ENCODE assay signal across 21 mouse cellular contexts in the genomic region with DNA sequence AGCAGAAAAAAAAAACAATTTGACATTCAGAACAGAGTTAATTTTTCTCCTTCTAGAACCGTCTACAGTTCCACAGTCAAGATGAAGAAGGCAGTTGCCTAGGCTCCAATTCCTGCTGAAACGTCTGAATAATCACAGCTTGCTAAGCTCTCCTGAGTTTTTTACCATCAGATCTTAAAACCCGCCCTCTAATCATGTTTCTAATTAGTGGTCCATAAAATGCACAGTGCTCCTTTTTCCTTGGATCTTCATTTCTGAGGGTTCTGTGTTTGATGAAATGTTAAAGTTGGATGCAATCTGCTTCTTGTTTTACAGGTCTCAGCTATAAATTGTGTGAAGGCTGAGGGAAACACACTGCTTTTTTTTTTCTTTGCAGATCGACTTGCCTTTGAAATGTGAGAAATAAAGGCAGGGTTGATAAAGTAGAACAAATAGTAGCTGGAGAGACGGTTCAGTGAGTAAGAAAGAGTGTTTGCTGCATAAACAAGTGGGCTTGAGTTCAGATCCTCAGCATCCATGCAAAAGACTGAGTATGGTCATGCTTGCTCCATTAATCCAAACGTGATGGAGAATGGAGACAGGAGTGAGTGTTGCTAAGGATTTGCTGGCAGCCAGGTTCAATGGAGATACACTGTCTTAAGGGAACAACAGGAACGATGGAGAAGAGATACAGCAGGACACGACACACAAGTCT.
A peak's percentile ranks its signal among the peaks of the same experiment; 100 is the strongest.
DNase-seq lines count a peak whose midpoint lies in the region; ATAC-seq lines count a peak whose summit lies in the region.
"Had no signal": no experiment of that assay in that cellular context is flagged by ENCODE, and none has a peak within 500 bp of the region (broad histone marks: within the 10 kb centered on the region; RNA-seq: fewer than 3 reads in every experiment).

No protein-coding gene starts in this region.

- WGBS in kidney, embryonic 16.5 days, result 32% methylated on average over 8 of the region's 8 CpGs
- WGBS in embryonic facial prominence, embryonic 14.5 days, result 42% methylated on average over 8 of the region's 8 CpGs
- WGBS in limb, embryonic 11.5 days, result 27% methylated on average over 8 of the region's 8 CpGs

- no peak overlapping the region for H3K27ac ChIP-seq in kidney, embryonic 16.5 days (ENCODE audit: low read length)
- H3K27ac ChIP-seq in embryonic facial prominence, embryonic 14.5 days (replicated peaks; ENCODE audit: low read depth, low read length), result no peak overlapping the region
- 0 out of 2 replicates have a peak overlapping the region, but pooled peaks have one; percentile 18 for H3K27ac ChIP-seq in limb, embryonic 11.5 days (replicated peaks; ENCODE audit: low read depth, low read length)
- H3K27ac ChIP-seq: embryonic facial prominence, embryonic 13.5 days; heart, embryonic 10.5 days; hindbrain, embryonic 12.5 days had no signal

- no peaks in the 10 kb centered on the region for H3K27me3 ChIP-seq in kidney, embryonic 16.5 days (ENCODE audit: insufficient read depth, low read length)
- no peaks in the 10 kb centered on the region for H3K27me3 ChIP-seq in embryonic facial prominence, embryonic 14.5 days (replicated peaks; ENCODE audit: control insufficient read depth, insufficient read depth, low read length)
- no peaks in the 10 kb centered on the region for H3K27me3 ChIP-seq in limb, embryonic 11.5 days (ENCODE audit: control insufficient read depth, insufficient read depth, low read length)
- H3K27me3 ChIP-seq: embryonic facial prominence, embryonic 13.5 days; hindbrain, embryonic 12.5 days had no signal

- H3K4me1 ChIP-seq in kidney, embryonic 16.5 days (ENCODE audit: insufficient read depth, low read length), result no peaks in the 10 kb centered on the region
- H3K4me1 ChIP-seq in embryonic facial prominence, embryonic 14.5 days (ENCODE audit: control insufficient read depth, insufficient read depth, low read length), result no peaks in the 10 kb centered on the region
- H3K4me1 ChIP-seq in limb, embryonic 11.5 days (ENCODE audit: control insufficient read depth, insufficient read depth, low read length), result no peaks in the 10 kb centered on the region
- H3K4me1 ChIP-seq: heart, embryonic 10.5 days; hindbrain, embryonic 12.5 days had no signal

- H3K9me3 ChIP-seq in kidney, embryonic 16.5 days (ENCODE audit: low read length), result no peaks in the 10 kb centered on the region
- no peaks in the 10 kb centered on the region for H3K9me3 ChIP-seq in embryonic facial prominence, embryonic 14.5 days (ENCODE audit: control insufficient read depth, low read length)
- H3K9me3 ChIP-seq in limb, embryonic 11.5 days (ENCODE audit: control insufficient read depth, low read length), result no peaks in the 10 kb centered on the region
- H3K9me3 ChIP-seq: embryonic facial prominence, embryonic 13.5 days; heart, embryonic 10.5 days; hindbrain, embryonic 12.5 days had no signal

- H3K4me3 ChIP-seq in kidney, embryonic 16.5 days (ENCODE audit: low read length), result no peak overlapping the region
- no peak overlapping the region for H3K4me3 ChIP-seq in embryonic facial prominence, embryonic 14.5 days (ENCODE audit: low read depth, low read length)
- no peak overlapping the region for H3K4me3 ChIP-seq in limb, embryonic 11.5 days (ENCODE audit: low read depth, low read length)
- H3K4me3 ChIP-seq: embryonic facial prominence, embryonic 13.5 days; heart, embryonic 10.5 days; hindbrain, embryonic 12.5 days had no signal

- no peak overlapping the region for H3K9ac ChIP-seq in kidney, embryonic 16.5 days (replicated peaks; ENCODE audit: low read length)
- no peak overlapping the region for H3K9ac ChIP-seq in embryonic facial prominence, embryonic 14.5 days (ENCODE audit: low read depth, low read length)
- H3K9ac ChIP-seq in limb, embryonic 11.5 days (ENCODE audit: low read length), result no peak overlapping the region
- H3K9ac ChIP-seq: embryonic facial prominence, embryonic 13.5 days; hindbrain, embryonic 12.5 days had no signal

- peak; percentile 59; the same call in 1 of the 2 replicates for ATAC-seq in kidney, embryonic 16.5 days (ENCODE audit: low FRiP score, low TSS enrichment)
- no peak for ATAC-seq in embryonic facial prominence, embryonic 14.5 days (ENCODE audit: low read depth)
- ATAC-seq in limb, embryonic 11.5 days (ENCODE audit: insufficient number of reproducible peaks, low FRiP score, low TSS enrichment, low read depth), result no peak
- ATAC-seq in CD4-positive, CD25-positive, alpha-beta regulatory T cell, adult 4 months, result no peak
- ATAC-seq: forebrain, embryonic 14.5 days; hindbrain, embryonic 16.5 days had no signal

- H3K36me3 ChIP-seq in kidney, embryonic 16.5 days (ENCODE audit: insufficient read depth, low read length), result no peaks in the 10 kb centered on the region
- no peaks in the 10 kb centered on the region for H3K36me3 ChIP-seq in embryonic facial prominence, embryonic 14.5 days (ENCODE audit: control insufficient read depth, insufficient read depth, low read length)
- no peaks in the 10 kb centered on the region for H3K36me3 ChIP-seq in limb, embryonic 11.5 days (ENCODE audit: control insufficient read depth, insufficient read depth, low read length)
- H3K36me3 ChIP-seq: embryonic facial prominence, embryonic 13.5 days; heart, embryonic 10.5 days; hindbrain, embryonic 12.5 days had no signal

- peak; percentile 24 for DNase-seq in embryo, embryonic 11 days
- no peak for DNase-seq in embryo, embryonic 10 days (ENCODE audit: low spot score)
- DNase-seq in kidney, postnatal 10 days, result no peak
- DNase-seq in embryonic facial prominence, embryonic 14.5 days (ENCODE audit: low spot score), result peak; percentile 25
- DNase-seq in limb, embryonic 11.5 days (ENCODE audit: low spot score), result no peak
- DNase-seq: adrenal gland, postnatal 10 days; B cell, adult 2 months; cerebellum, adult 11-12 months; cerebellum, adult 9-10 months; cerebellum, postnatal 25 days; gastrocnemius, postnatal 10 days; heart, adult 18-20 months; heart, postnatal 10 days; heart, postnatal 4 days had no signal

- H3K4me2 ChIP-seq in kidney, embryonic 16.5 days (replicated peaks; ENCODE audit: low read depth, low read length), result no peak overlapping the region
- H3K4me2 ChIP-seq in embryonic facial prominence, embryonic 14.5 days (ENCODE audit: low read depth, low read length), result no peak overlapping the region
- H3K4me2 ChIP-seq in limb, embryonic 11.5 days (ENCODE audit: low read depth, severe bottlenecking), result no peak overlapping the region
- H3K4me2 ChIP-seq: embryonic facial prominence, embryonic 13.5 days; hindbrain, embryonic 12.5 days had no signal

Comparison
In these comparisons a context has a peak if more than half of its experiments do, and no peak if none do; other contexts are left out.
1. DNase-seq: peak in embryo, embryonic 11 days (single experiment) and embryonic facial prominence, embryonic 14.5 days (single experiment); none in embryo, embryonic 10 days (single experiment), kidney, postnatal 10 days (single experiment) and limb, embryonic 11.5 days (single experiment).